Mouse (Mus musculus) limb, embryonic 14.5 days (tissue): ENCODE results near the gene Tomm5. TPM values are rescaled to one million over a fixed set of nuclear protein-coding genes. Genes with fewer than 3 reads are reported as not detected.

ENCODE experiments used
- ATAC-seq: fragments of 200-750 bp; cut with Nextera tagmentation; 2 replicates; pipeline ENCODE4 v1.8.0; 2017; ENCODE audit warnings: low read depth, moderate number of reproducible peaks, moderate TSS enrichment; ENCODE audit not compliant: low FRiP score
- DNase-seq: peaks from one replicate; pipeline ENCODE4 v3.0.0-alpha.2; 2015; ENCODE audit warnings: low spot score
- H3K27ac ChIP-seq: fragments of 300-500 bp; sonication (generic); replicated peaks from 2 replicates; pipeline ENCODE4 v1.5.1; 2014; ENCODE audit warnings: low read depth, mild to moderate bottlenecking, low read length, moderate library complexity, mixed read lengths
- H3K27me3 ChIP-seq: fragments of 300-500 bp; sonication (generic); 2 replicates; pipeline ENCODE4 v1.6.1; 2014; ENCODE audit warnings: low read length, mixed read lengths; ENCODE audit not compliant: control insufficient read depth, insufficient read depth
- H3K36me3 ChIP-seq: fragments of 300-500 bp; sonication (generic); 2 replicates; pipeline ENCODE4 v1.6.1; 2014; ENCODE audit warnings: mild to moderate bottlenecking, low read length, moderate library complexity, mixed read lengths; ENCODE audit not compliant: control insufficient read depth, insufficient read depth
- H3K4me1 ChIP-seq: fragments of 300-500 bp; sonication (generic); 2 replicates; pipeline ENCODE4 v1.6.1; 2014; ENCODE audit warnings: antibody characterized with exemption, low read length, mixed read lengths; ENCODE audit not compliant: control insufficient read depth, insufficient read depth
- H3K4me2 ChIP-seq: fragments of 300-500 bp; sonication (generic); replicated peaks from 2 replicates; pipeline ENCODE4 v1.6.1; 2014; ENCODE audit warnings: low read depth, mild to moderate bottlenecking, low read length, moderate library complexity; ENCODE audit not compliant: severe bottlenecking
- H3K4me3 ChIP-seq: fragments of 300-500 bp; sonication (generic); replicated peaks from 2 replicates; pipeline ENCODE4 v1.5.1; 2014; ENCODE audit warnings: low read length
- H3K9ac ChIP-seq: fragments of 300-500 bp; sonication (generic); 2 replicates; pipeline ENCODE4 v1.6.1; 2014; ENCODE audit warnings: mild to moderate bottlenecking, low read depth, low read length, moderate library complexity; ENCODE audit not compliant: severe bottlenecking
- H3K9me3 ChIP-seq: fragments of 300-500 bp; sonication (generic); 2 replicates; pipeline ENCODE4 v1.6.1; 2016; ENCODE audit warnings: low read length; ENCODE audit not compliant: control insufficient read depth
- POLR2A ChIP-seq: fragments of 200-500 bp; IDR thresholded peaks from 2 replicates; pipeline ENCODE4 v1.8.0; 2012; ENCODE audit warnings: inconsistent platforms, mild to moderate bottlenecking, moderate library complexity, borderline replicate concordance; ENCODE audit not compliant: insufficient read depth, insufficient read length; ENCODE audit errors: extremely low read depth
- WGBS: fragments of 180-500 bp; shearing (Covaris S2); extraction: QIAGEN DNeasy Blood & Tissue Kit; methylation state at CpG from one replicate; pipeline ENCODE4 v1.1.7; 2014; 5-methylcytosine and 5-hydroxymethylcytosine counted together
- polyA plus RNA-seq, 2 experiments: library from polyadenylated mRNA; depleted of rRNA in 1 of 2; stranded (reverse) in 1 of 2; unstranded in 1 of 2; fragments of >200 nt; fragmentation: Nextera tagmentation in 1 of 2; extraction: Ambion mirVana in 1 of 2; gene quantifications; 2 replicates each; pipeline versions ENCODE4 v1.2.1 to v1.2.3; 2012 to 2014

Gene Tomm5
- polyA plus RNA-seq, 2 experiments = 176 to 255 TPM

DNA sequence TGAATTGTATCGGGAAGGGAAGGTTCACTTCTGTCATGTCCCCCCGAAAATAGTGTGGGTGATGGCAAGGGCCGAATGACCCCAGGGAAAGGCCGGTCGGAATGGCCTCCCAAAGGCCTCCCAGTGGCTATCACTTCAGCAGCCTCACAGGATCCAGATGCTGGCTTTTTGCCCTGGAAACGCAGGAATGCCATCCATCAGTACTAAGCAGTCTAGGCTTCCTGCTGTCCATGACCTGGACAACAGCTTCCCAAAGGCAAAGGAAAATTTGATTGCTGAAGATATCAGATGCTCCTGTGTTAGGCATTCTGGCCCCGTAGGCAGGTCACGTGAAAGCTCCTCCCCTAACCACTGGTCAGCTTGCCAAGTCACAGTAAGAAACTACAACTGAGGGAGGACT lies 26.6 kb upstream of the Tomm5 start:
- Histone ChIP-seq H3K4me3 (no peak overlapping the region), H3K9ac (no peak overlapping the region), H3K27me3 (no peaks in the 10 kb centered on the region), H3K4me2 (no peak overlapping the region), H3K9me3 (no peaks in the 10 kb centered on the region), H3K36me3 (no peaks in the 10 kb centered on the region), H3K27ac (no peak overlapping the region), H3K4me1 (no peaks in the 10 kb centered on the region)
- no peak for TF ChIP-seq POLR2A
- DNase-seq = no peak
- ATAC-seq = no peak
- 83% methylated on average over 8 of the region's 8 CpGs for WGBS

DNA sequence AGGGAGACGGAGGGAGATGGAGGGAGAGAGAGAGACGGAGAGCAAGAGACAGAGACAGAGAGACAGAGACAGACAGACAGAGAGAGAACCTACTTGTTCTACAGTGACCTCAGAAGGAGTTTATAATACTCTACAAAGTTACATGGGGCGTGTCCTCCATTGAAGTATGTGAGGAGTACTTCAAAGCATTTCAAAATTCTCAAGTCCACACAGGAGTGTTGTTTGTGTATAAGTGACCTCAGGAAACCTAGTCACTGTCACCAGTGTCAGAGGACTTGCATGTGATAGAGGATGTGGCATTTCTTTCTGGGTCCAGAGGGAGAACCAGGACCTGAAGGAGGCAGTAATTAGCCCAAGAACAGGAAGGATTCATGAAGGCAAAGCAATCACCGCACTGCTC lies 23.1 kb upstream of the Tomm5 start:
- Histone ChIP-seq H3K36me3 (no peaks in the 10 kb centered on the region), H3K4me1 (no peaks in the 10 kb centered on the region), H3K4me2 (no peak overlapping the region), H3K9ac (no peak overlapping the region), H3K9me3 (no peaks in the 10 kb centered on the region), H3K4me3 (no peak overlapping the region), H3K27me3 (no peaks in the 10 kb centered on the region), H3K27ac (no peak overlapping the region)
- ATAC-seq (no peak), DNase-seq (no peak)
- no peak for TF ChIP-seq POLR2A
- WGBS = 71% methylated on average over 4 of the region's 4 CpGs

GRCm38 (mm10) chr4:45121311-45121710 lies 13.4 kb upstream of the Tomm5 start:
- Histone ChIP-seq H3K4me1 (no peaks in the 10 kb centered on the region), H3K27ac (no peak overlapping the region), H3K4me2 (no peak overlapping the region), H3K4me3 (no peak overlapping the region), H3K9me3 (no peaks in the 10 kb centered on the region), H3K27me3 (no peaks in the 10 kb centered on the region), H3K9ac (no peak overlapping the region), H3K36me3 (no peaks in the 10 kb centered on the region)
- ATAC-seq (no peak), DNase-seq (no peak)
- no peak for TF ChIP-seq POLR2A
- 80% methylated on average over 11 of the region's 11 CpGs for WGBS

DNA sequence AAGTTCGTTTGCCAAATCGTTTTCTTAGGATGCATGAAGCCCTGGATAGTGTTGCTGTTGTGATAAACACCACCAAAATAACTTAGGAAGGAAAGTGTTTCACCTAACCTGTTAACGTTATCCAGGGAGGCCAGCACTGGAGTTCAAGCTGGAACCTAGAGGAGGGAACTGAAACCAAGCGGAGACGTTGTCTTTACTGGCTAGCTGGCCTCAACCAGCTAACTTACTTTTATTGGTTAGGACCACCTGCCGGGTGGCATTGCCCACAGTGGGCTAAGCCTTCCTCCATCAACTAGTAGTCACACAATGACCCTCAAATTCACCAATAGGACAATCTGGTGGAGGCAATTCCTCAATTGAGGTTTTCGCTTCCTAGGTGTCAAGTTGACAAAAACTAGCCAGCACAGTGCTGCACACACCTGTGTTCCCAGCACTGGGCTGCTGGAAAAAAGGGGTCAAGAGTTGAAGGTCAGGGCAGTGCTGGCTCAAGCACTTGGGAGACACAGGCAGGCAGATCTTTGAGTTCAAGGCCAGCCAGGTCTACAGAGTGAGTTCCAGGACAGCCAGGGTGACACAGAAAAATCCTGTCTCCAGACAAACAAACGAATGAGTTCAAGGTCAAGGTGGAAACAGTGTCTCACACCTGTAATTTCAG lies 669 bp upstream of the Tomm5 start:
- no peak overlapping the region for H3K9ac ChIP-seq
- peak overlapping the region; percentile 75 for H3K4me3 ChIP-seq

GRCm38 (mm10) chr4:45107066-45107465 lies 848 bp downstream of the Tomm5 start:
- Histone ChIP-seq H3K27ac (no peak overlapping the region), H3K9ac (peak overlapping the region; percentile 92), H3K4me3 (peak overlapping the region; percentile 75), H3K9me3 (no peaks in the 10 kb centered on the region), H3K4me2 (peak overlapping the region; percentile 83), H3K36me3 (peaks cover 29% of the 10 kb centered on the region), H3K4me1 (peaks cover 5% of the 10 kb centered on the region), H3K27me3 (no peaks in the 10 kb centered on the region)
- 10% methylated on average over 4 of the region's 4 CpGs for WGBS
- no peak for TF ChIP-seq POLR2A
- no peak for ATAC-seq
- DNase-seq = no peak

More for the DNA sequence above, 669 bp upstream of the Tomm5 start:
- no peaks in the 10 kb centered on the region for H3K9me3 ChIP-seq
- TF ChIP-seq POLR2A = no peak
- H3K4me2 ChIP-seq = no peak overlapping the region; the same call in 1 of the 2 replicates
- H3K4me1 ChIP-seq = peaks cover 5% of the 10 kb centered on the region
- WGBS = 63% methylated on average over 8 of the region's 8 CpGs
- no peaks in the 10 kb centered on the region for H3K27me3 ChIP-seq
- no peak for DNase-seq
- no peak for ATAC-seq
- H3K36me3 ChIP-seq = peaks cover 19% of the 10 kb centered on the region
- H3K27ac ChIP-seq = no peak overlapping the region
